Mouse (Mus musculus) small intestine, adult 2 months (tissue): ENCODE data around the gene Mmp21.

Experiments
- CTCF ChIP-seq: fragments of 200-500 bp; IDR thresholded peaks from 2 replicates; pipeline ENCODE4 v1.5.1; 2012; ENCODE audit warnings: low read depth, mild to moderate bottlenecking, control low read depth, inconsistent platforms, low read length, moderate library complexity, mixed read lengths; ENCODE audit not compliant: insufficient replicate concordance, insufficient read length; ENCODE audit errors: extremely low read depth
- POLR2A ChIP-seq: fragments of 200-500 bp; IDR thresholded peaks from 2 replicates; pipeline ENCODE4 v1.6.1; 2012; ENCODE audit warnings: low read depth, mild to moderate bottlenecking, control low read depth, inconsistent platforms, low read length, moderate library complexity

GRCm38 (mm10) chr7:133627184-133627936, 52.5 kb downstream of the Mmp21 start:
- TF ChIP-seq POLR2A (no peak), CTCF (no peak)
